Mouse (Mus musculus): Measurements from ENCODE around the gene Plcg2. TPM values are rescaled to one million over a fixed set of nuclear protein-coding genes. Genes with fewer than 3 reads are reported as not detected.

Plcg2 gene
- polyA plus RNA-seq, 1 experiment from 2014 or later = 7.2 TPM

DNA sequence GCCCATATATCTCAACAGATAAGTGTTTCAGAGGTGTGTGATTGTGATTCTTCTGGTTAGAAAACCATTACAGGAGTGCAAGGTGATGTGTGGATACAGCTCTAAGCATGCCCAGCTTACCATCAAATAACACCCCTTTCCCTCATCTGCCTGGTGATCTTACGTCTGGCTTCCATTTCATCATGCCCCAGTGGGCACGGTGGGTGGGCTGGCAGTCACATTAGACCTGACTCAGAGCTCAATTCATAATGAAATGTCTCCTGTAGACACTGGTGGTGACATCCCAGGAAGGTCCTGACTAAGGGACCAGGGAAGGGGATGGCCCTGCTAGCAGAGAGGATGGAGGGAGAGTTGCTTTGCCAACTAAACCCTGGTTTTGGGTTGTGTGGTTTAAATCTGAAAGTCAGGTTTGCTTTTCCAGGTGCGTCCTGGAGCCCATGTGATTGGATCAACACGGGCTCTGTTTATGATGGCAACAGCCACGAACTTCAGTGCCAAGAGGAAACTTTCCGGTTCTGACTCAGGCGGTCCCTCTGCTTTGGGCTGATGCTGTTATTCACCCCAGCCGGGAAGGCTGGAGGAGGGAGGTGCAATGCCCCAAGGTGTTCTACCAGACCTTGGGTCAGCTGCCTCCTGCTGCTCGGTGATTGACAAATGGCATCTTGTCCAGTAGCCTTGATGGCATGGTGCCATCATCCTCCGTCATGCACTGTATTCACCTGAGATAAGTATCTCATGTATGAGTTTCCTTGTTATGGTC is 9.7 kb upstream of the Plcg2 start:
- Histone ChIP-seq H3K4me3 (no peak overlapping the region), H3K9ac (no peak overlapping the region), H3K27ac (replicated peaks) (no peak overlapping the region), H3K9me3 (no peaks in the 10 kb centered on the region), H3K27me3 (replicated peaks) (peaks cover 2% of the 10 kb centered on the region), H3K4me2 (no peak overlapping the region), H3K36me3 (no peaks in the 10 kb centered on the region), H3K4me1 (peaks cover 4% of the 10 kb centered on the region; the same call in 1 of the 2 replicates)
- 68% methylated on average over 10 of the region's 10 CpGs for WGBS
- no peak for ATAC-seq (ENCODE audit: extremely low read depth, insufficient number of reproducible peaks, low FRiP score, low TSS enrichment)

GRCm38 (mm10) chr8:117493543-117493942 is 4.5 kb upstream of the Plcg2 start:
- H3K4me2 ChIP-seq = peak overlapping the region; percentile 43
- no peak overlapping the region for H3K4me3 ChIP-seq
- no peak overlapping the region for H3K9ac ChIP-seq
- no peak overlapping the region for H3K27ac ChIP-seq (replicated peaks)
- peaks cover 24% of the 10 kb centered on the region for H3K27me3 ChIP-seq (replicated peaks)
- ATAC-seq (ENCODE audit: extremely low read depth, insufficient number of reproducible peaks, low FRiP score, low TSS enrichment) = no peak
- H3K9me3 ChIP-seq = no peaks in the 10 kb centered on the region
- no peaks in the 10 kb centered on the region for H3K36me3 ChIP-seq
- 12% methylated on average over 9 of the region's 9 CpGs for WGBS
- H3K4me1 ChIP-seq = peaks cover 16% of the 10 kb centered on the region

DNA sequence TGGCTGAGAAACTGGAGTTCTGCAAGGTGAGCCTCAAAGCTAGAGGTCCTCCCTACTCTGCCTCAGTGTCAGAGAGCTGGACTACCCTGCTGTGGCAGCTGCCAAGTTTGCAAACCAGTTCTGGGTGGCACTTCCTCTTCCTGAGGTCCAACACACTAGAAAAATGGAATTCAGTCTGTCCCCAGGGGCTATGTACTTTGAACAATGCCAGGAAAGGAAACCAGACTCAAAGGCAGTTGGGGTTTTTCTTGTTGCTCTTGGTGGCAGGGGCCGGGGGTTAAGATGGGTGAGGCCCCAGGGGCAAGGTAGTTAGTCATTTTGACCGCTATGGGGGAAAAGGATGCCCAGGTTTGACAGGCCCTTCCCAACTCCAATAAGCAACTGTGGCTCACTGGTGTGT is 3.2 kb upstream of the Plcg2 start:
- no peak for ATAC-seq (ENCODE audit: extremely low read depth, insufficient number of reproducible peaks, low FRiP score, low TSS enrichment)
- no peak overlapping the region for H3K4me3 ChIP-seq
- no peak overlapping the region for H3K4me2 ChIP-seq
- H3K27ac ChIP-seq (replicated peaks) = no peak overlapping the region
- peaks cover 33% of the 10 kb centered on the region for H3K27me3 ChIP-seq (replicated peaks)
- no peaks in the 10 kb centered on the region for H3K9me3 ChIP-seq
- no peaks in the 10 kb centered on the region for H3K36me3 ChIP-seq
- H3K4me1 ChIP-seq = peaks cover 24% of the 10 kb centered on the region
- no peak overlapping the region for H3K9ac ChIP-seq
- 69% methylated on average over 2 of the region's 2 CpGs for WGBS

DNA sequence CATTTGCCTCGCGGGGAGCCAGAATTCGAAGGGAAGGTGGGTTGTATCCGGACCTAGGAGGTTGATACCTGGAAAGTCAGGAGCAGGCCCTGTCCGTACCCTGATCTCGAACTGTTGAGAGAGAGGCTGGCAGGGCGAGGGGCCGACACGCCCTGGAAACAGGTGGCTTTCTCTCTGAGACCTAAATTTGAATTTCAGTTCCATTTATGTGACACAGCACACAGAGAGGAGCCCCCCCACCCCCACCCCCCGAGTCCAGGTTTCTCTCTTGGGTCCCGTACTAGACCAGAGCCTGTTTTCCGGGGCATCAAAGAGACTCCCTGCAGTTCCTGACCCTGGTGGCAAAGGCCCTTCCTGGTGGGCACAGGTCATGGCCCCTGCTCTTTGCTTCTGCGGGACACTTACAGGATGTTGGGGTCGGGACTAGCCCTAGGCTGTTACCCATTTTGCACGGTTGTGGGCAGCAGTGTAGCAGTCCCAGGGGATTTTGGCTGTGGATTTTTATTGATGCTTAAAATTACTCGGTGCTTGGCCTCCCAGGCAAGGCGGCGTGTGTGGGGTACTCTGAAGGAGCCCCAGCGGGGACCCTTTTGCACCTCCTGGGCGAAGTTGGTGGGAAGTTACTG is 937 bp downstream of the Plcg2 start:
- Histone ChIP-seq H3K27ac (replicated peaks) (no peak overlapping the region), H3K36me3 (no peaks in the 10 kb centered on the region), H3K9ac (peak overlapping the region; percentile 86), H3K4me1 (peaks cover 26% of the 10 kb centered on the region), H3K9me3 (no peaks in the 10 kb centered on the region), H3K4me2 (peak overlapping the region; percentile 93), H3K27me3 (replicated peaks) (peaks cover 31% of the 10 kb centered on the region), H3K4me3 (peak overlapping the region; percentile 75)
- WGBS = 21% methylated on average over 20 of the region's 20 CpGs
- ATAC-seq (ENCODE audit: extremely low read depth, insufficient number of reproducible peaks, low FRiP score, low TSS enrichment) = no peak

DNA sequence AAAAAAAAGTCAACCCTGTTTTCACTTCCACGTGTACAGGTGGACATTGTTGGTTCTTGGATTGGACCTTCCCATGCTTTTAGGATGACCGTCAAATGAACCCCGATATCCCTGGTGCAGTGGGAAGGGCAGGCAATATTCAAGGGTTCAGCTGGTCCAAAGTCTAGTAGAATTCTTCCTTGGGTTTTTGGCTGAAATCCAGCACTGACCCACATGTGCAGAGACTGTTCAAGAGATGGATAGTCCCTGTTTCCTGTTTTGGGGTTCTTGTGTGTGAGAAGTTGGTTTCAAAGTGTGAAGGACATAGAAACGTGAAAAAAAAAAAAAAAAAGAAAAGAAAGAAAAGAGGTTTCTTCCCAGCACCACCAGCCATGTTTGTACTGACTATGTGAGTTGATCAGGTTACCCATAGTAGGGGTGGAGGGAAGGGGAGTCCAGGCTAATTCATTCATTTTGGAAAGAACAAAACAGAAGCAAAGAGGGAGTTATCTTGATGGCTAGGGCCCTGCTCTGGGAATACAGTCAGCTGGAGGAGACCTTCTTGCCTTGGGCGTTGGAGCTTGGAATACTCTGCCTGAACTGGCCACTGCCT is 2.2 kb downstream of the Plcg2 start:
- H3K27me3 ChIP-seq (replicated peaks) = peaks cover 31% of the 10 kb centered on the region
- no peaks in the 10 kb centered on the region for H3K9me3 ChIP-seq
- ATAC-seq (ENCODE audit: extremely low read depth, insufficient number of reproducible peaks, low FRiP score, low TSS enrichment) = no peak
- H3K36me3 ChIP-seq = no peaks in the 10 kb centered on the region
- H3K4me2 ChIP-seq = no peak overlapping the region
- 75% methylated on average over 5 of the region's 5 CpGs for WGBS
- no peak overlapping the region for H3K9ac ChIP-seq
- H3K4me1 ChIP-seq = peaks cover 23% of the 10 kb centered on the region
- no peak overlapping the region for H3K4me3 ChIP-seq
- H3K27ac ChIP-seq (replicated peaks) = peak overlapping the region; percentile 58; the same call in 1 of the 2 replicates

- no peak for ATAC-seq (ENCODE audit: extremely low read depth, insufficient number of reproducible peaks, low FRiP score, low TSS enrichment)
- WGBS = 52% methylated on average over 6 of the region's 6 CpGs
- Histone ChIP-seq H3K27ac (replicated peaks) (no peak overlapping the region), H3K4me2 (no peak overlapping the region), H3K4me3 (no peak overlapping the region), H3K36me3 (no peaks in the 10 kb centered on the region), H3K9ac (no peak overlapping the region), H3K27me3 (replicated peaks) (peaks cover 31% of the 10 kb centered on the region), H3K4me1 (peaks cover 23% of the 10 kb centered on the region), H3K9me3 (no peaks in the 10 kb centered on the region)
Measured at GRCm38 (mm10) chr8:117501323-117501722, 3.2 kb downstream of the Plcg2 start.

DNA sequence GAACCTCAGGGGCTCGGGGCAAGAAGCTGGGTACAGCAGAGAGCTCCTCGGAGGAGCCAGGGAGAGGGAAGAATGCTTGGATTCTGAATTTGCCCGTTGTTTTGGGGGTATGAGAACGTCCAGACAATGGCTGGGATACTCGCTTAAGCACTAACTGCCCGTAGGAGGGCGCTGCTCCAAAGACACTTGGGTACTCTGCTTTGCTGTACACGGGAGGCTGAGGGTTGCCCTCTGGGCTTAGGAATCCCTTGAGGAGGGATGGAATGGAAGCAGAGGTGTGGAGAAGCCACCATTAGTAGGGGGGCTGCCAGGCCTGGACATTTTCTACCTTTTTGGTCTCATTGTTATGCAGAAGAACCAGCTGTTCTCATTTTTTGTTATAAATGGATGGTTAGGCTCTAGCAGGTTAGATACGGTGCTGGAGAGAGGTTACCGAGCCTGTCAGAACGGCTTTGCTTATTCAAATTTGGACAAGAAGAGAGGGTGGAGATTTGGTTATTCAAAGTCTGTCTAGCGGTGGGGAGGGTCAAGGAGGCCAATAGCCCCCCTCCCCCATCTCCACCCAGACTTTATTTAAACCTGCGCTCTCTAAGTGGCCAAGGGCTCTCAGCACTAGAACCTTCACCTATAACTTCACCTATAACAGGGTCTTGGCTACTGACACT is 5.4 kb downstream of the Plcg2 start:
- ATAC-seq (ENCODE audit: extremely low read depth, insufficient number of reproducible peaks, low FRiP score, low TSS enrichment) = no peak
- no peak overlapping the region for H3K4me2 ChIP-seq
- no peak overlapping the region for H3K27ac ChIP-seq (replicated peaks)
- no peak overlapping the region for H3K4me3 ChIP-seq
- WGBS = 65% methylated on average over 13 of the region's 13 CpGs
- peaks cover 10% of the 10 kb centered on the region for H3K27me3 ChIP-seq (replicated peaks)
- no peaks in the 10 kb centered on the region for H3K36me3 ChIP-seq
- no peaks in the 10 kb centered on the region for H3K9me3 ChIP-seq
- H3K4me1 ChIP-seq = peaks cover 20% of the 10 kb centered on the region
- no peak overlapping the region for H3K9ac ChIP-seq

DNA sequence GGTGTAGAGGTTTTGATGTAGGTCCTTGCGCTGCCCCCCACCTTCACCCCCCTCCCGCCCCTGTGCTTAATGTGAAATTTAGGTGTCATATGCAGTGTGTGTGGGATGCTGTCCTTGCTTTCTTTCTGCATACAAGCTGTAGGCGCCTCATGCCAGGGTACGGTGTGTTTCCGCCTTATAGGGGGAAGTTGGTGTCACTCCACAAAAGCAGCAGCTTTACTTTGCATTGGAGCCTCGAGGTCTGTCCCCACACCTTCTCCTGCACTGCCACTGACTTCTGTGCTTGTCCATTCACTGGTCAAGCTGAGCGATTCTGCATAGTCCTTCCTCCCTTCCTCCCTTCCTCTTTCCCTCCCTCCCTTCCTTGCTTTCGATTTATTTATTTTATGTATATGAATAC is 9.6 kb downstream of the Plcg2 start:
- Histone ChIP-seq H3K27ac (replicated peaks) (no peak overlapping the region), H3K9me3 (0 out of 2 replicates have a peak, but pooled peaks cover 6% of the 10 kb centered on the region), H3K27me3 (replicated peaks) (no peaks in the 10 kb centered on the region), H3K9ac (no peak overlapping the region), H3K4me2 (no peak overlapping the region), H3K4me1 (no peaks in the 10 kb centered on the region), H3K36me3 (no peaks in the 10 kb centered on the region; the same call in 1 of the 2 replicates), H3K4me3 (no peak overlapping the region)
- ATAC-seq (ENCODE audit: extremely low read depth, insufficient number of reproducible peaks, low FRiP score, low TSS enrichment) = no peak
- 82% methylated on average over 8 of the region's 8 CpGs for WGBS

- no peak overlapping the region for H3K9ac ChIP-seq
- no peak overlapping the region for H3K4me2 ChIP-seq
- no peaks in the 10 kb centered on the region for H3K27me3 ChIP-seq (replicated peaks)
- WGBS = 65% methylated on average over 14 of the region's 14 CpGs
- H3K4me3 ChIP-seq = no peak overlapping the region
- H3K4me1 ChIP-seq = peaks cover 9% of the 10 kb centered on the region; the same call in 1 of the 2 replicates
- H3K27ac ChIP-seq (replicated peaks) = no peak overlapping the region
- no peaks in the 10 kb centered on the region for H3K36me3 ChIP-seq
- ATAC-seq (ENCODE audit: extremely low read depth, insufficient number of reproducible peaks, low FRiP score, low TSS enrichment) = no peak
- no peaks in the 10 kb centered on the region for H3K9me3 ChIP-seq
Measured at GRCm38 (mm10) chr8:117516876-117517565, 18.9 kb downstream of the Plcg2 start.

GRCm38 (mm10) chr8:117517861-117518260 is 19.8 kb downstream of the Plcg2 start:
- Histone ChIP-seq H3K27me3 (replicated peaks) (no peaks in the 10 kb centered on the region), H3K36me3 (no peaks in the 10 kb centered on the region), H3K9me3 (no peaks in the 10 kb centered on the region), H3K4me3 (no peak overlapping the region), H3K27ac (replicated peaks) (no peak overlapping the region), H3K9ac (no peak overlapping the region), H3K4me2 (no peak overlapping the region), H3K4me1 (peaks cover 9% of the 10 kb centered on the region; the same call in 1 of the 2 replicates)
- ATAC-seq (ENCODE audit: extremely low read depth, insufficient number of reproducible peaks, low FRiP score, low TSS enrichment) = no peak
- 77% methylated on average over 9 of the region's 9 CpGs for WGBS

- no peak overlapping the region for H3K9ac ChIP-seq
- peaks cover 9% of the 10 kb centered on the region; the same call in 1 of the 2 replicates for H3K4me1 ChIP-seq
- no peaks in the 10 kb centered on the region for H3K36me3 ChIP-seq
- no peaks in the 10 kb centered on the region for H3K9me3 ChIP-seq
- no peak for ATAC-seq (ENCODE audit: extremely low read depth, insufficient number of reproducible peaks, low FRiP score, low TSS enrichment)
- H3K4me3 ChIP-seq = no peak overlapping the region
- no peak overlapping the region for H3K27ac ChIP-seq (replicated peaks)
- H3K4me2 ChIP-seq = no peak overlapping the region
- H3K27me3 ChIP-seq (replicated peaks) = no peaks in the 10 kb centered on the region
- WGBS = 66% methylated on average over 4 of the region's 4 CpGs
Measured at GRCm38 (mm10) chr8:117518873-117519272, 20.8 kb downstream of the Plcg2 start.
